Mouse (Mus musculus) bone marrow macrophage, adult 2 months (primary cell): ENCODE measurements around the gene Spice1.

Experiments
- CTCF ChIP-seq: IDR thresholded peaks from 2 replicates; pipeline ENCODE4 v1.5.1; 2012; ENCODE audit warnings: low read depth, mild to moderate bottlenecking, low read length, moderate library complexity
- POLR2A ChIP-seq: IDR thresholded peaks from 2 replicates; pipeline ENCODE4 v1.6.1; 2012; ENCODE audit warnings: mild to moderate bottlenecking, low read depth, low read length, borderline replicate concordance

- TF ChIP-seq CTCF (no peak), POLR2A (no peak)
Observed at GRCm38 (mm10) chr16:44302126-44302892, 44.6 kb upstream of the Spice1 start.
